Mouse (Mus musculus) liver, postnatal 0 days (tissue): Measurements from ENCODE around the gene Zfp704.

Experiments used
- CTCF ChIP-seq: sonication (generic); IDR thresholded peaks from 2 replicates; pipeline ENCODE4 v1.5.1; 2016; ENCODE audit warnings: antibody characterized with exemption, low read depth
- EP300 ChIP-seq: IDR thresholded peaks from 2 replicates; pipeline ENCODE4 v1.6.1; 2016; ENCODE audit warnings: antibody characterized with exemption, low read depth, mild to moderate bottlenecking

GRCm38 (mm10) chr3:9401685-9402084, 208.2 kb downstream of the Zfp704 start:
- TF ChIP-seq CTCF (no peak), EP300 (no peak)
